Mouse (Mus musculus): Measurements from ENCODE around the gene Hspd1. TPM values are rescaled to one million over a fixed set of nuclear protein-coding genes. Genes with fewer than 3 reads are reported as not detected.

Gene Hspd1
- total RNA-seq, 2 experiments from 2014 or later = 420 TPM

- no peak for DNase-seq
These were observed 46.4 kb downstream of the Hspd1 start for GRCm38 (mm10) chr1:55041691-55042090.

GRCm38 (mm10) chr1:55039944-55040343, 48.1 kb downstream of the Hspd1 start:
- no peak for DNase-seq

- DNase-seq = no peak
These were observed 56.8 kb downstream of the Hspd1 start for GRCm38 (mm10) chr1:55031026-55031779.

- no peak for DNase-seq
These were observed 58.6 kb downstream of the Hspd1 start for GRCm38 (mm10) chr1:55029446-55029845.

- DNase-seq = peak in 1 of 2 experiments; percentile 67
These were observed 59.4 kb downstream of the Hspd1 start for GRCm38 (mm10) chr1:55028512-55029249.

- no peak for DNase-seq
These were observed 60.1 kb downstream of the Hspd1 start for GRCm38 (mm10) chr1:55027966-55028365.

Other genes with a start within 250 kb of the Hspd1 start
- gene Ankrd44, start 161.9 kb downstream of the Hspd1 start, total RNA-seq (2021) = 10 to 100 TPM in 1 of 2 experiments, 1 to 10 TPM in 1; 7.5 to 15.7 TPM
- gene Sf3b1, start 60.8 kb downstream of the Hspd1 start, total RNA-seq (2021) = 10 to 100 TPM; 66.1 to 77.2 TPM
- 10 to 100 TPM; 33.3 to 33.7 TPM for gene Coq10b, start 35.5 kb downstream of the Hspd1 start, total RNA-seq (2021)
- gene Hspe1, start 111 bp downstream of the Hspd1 start, total RNA-seq (2021) = 100 to 1,000 TPM; 183 to 186 TPM
- gene Mob4, start 43.0 kb upstream of the Hspd1 start, total RNA-seq (2021) = 10 to 100 TPM; 29.4 to 33.9 TPM
- gene Rftn2, start 138.5 kb upstream of the Hspd1 start, total RNA-seq (2021) = 10 to 100 TPM; 10.8 to 11.0 TPM
- gene Mars2, start 148.9 kb upstream of the Hspd1 start, total RNA-seq (2021) = 1 to 10 TPM; 5.1 to 5.7 TPM